Mouse (Mus musculus) forebrain, embryonic 13.5 days (tissue): Measurements from ENCODE around the gene Oaz2. TPM values are rescaled to one million over a fixed set of nuclear protein-coding genes. Genes with fewer than 3 reads are reported as not detected.

Experiments used
- polyA plus RNA-seq: library from polyadenylated mRNA; unstranded; fragments of >200 nt; fragmentation: Nextera tagmentation; extraction: Ambion mirVana; gene quantifications from 2 replicates; pipeline ENCODE4 v1.2.1, GENCODE M21; 2015

Gene Oaz2
- polyA plus RNA-seq, 1 experiment from 2014 or later, result 273 TPM

Other genes with a start within 250 kb of the Oaz2 start
- gene Slc51b, start 245.0 kb upstream of the Oaz2 start, polyA plus RNA-seq, result not detected in 2 replicates
- gene Mtfmt, start 232.2 kb upstream of the Oaz2 start, polyA plus RNA-seq, result 20.9 and 21.2 TPM in 2 replicates
- 129 and 134 TPM in 2 replicates for gene Spg21, start 207.1 kb upstream of the Oaz2 start, polyA plus RNA-seq
- gene Ankdd1a, start 147.8 kb upstream of the Oaz2 start, polyA plus RNA-seq, result 0.14 TPM in 1 of 2 replicates, not detected in the other
- 4.9 and 5.5 TPM in 2 replicates for gene Plekho2, start 88.0 kb upstream of the Oaz2 start, polyA plus RNA-seq
- gene Pif1, start 80.8 kb upstream of the Oaz2 start, polyA plus RNA-seq, result 21.2 and 21.5 TPM in 2 replicates
- 4.2 and 6.5 TPM in 2 replicates for gene Rbpms2, start 38.4 kb upstream of the Oaz2 start, polyA plus RNA-seq
- gene Zfp609, start 159.6 kb downstream of the Oaz2 start, polyA plus RNA-seq, result 9.4 and 9.6 TPM in 2 replicates
- 166 and 189 TPM in 2 replicates for gene Pclaf, start 222.2 kb downstream of the Oaz2 start, polyA plus RNA-seq
- 27.5 and 29.6 TPM in 2 replicates for gene Trip4, start 240.8 kb downstream of the Oaz2 start, polyA plus RNA-seq
- gene Csnk1g1, start 240.9 kb downstream of the Oaz2 start, polyA plus RNA-seq, result 20.8 and 21.8 TPM in 2 replicates